Mouse (Mus musculus) myocyte (in vitro differentiated cells): Measurements from ENCODE around the gene Cops7b.

Experiments
- CEBPB ChIP-seq: IDR thresholded peaks from 2 replicates; pipeline ENCODE4 v1.6.1; 2011; ENCODE audit warnings: mild to moderate bottlenecking, moderate library complexity; ENCODE audit not compliant: poor library complexity, insufficient read depth, severe bottlenecking
- E2F4 ChIP-seq: IDR thresholded peaks from one replicate; pipeline ENCODE4 v1.6.1; 2011; ENCODE audit warnings: mild to moderate bottlenecking, control low read depth, moderate library complexity; ENCODE audit not compliant: insufficient read depth
- MAX ChIP-seq: IDR thresholded peaks from one replicate; pipeline ENCODE4 v1.6.1; 2011; ENCODE audit warnings: low read depth, mild to moderate bottlenecking, control low read depth
- MYOD1 ChIP-seq, 3 experiments: IDR thresholded peaks; one replicate each; pipeline ENCODE4 v1.6.1; 2011; ENCODE audit warnings: control low read depth in 2 of 3, low read depth in 2 of 3, mild to moderate bottlenecking in 2 of 3, moderate library complexity in 1 of 3; ENCODE audit not compliant: insufficient read length in 2 of 3, control insufficient read depth in 1 of 3
- MYOG ChIP-seq, 3 experiments: IDR thresholded peaks; one replicate each; pipeline ENCODE4 v1.6.1; 2011; ENCODE audit warnings: control low read depth in 2 of 3, low read depth in 2 of 3, mild to moderate bottlenecking in 2 of 3; ENCODE audit not compliant: insufficient read length in 2 of 3, control insufficient read depth in 1 of 3, insufficient read depth in 1 of 3
- POLR2A ChIP-seq: IDR thresholded peaks from one replicate; pipeline ENCODE4 v1.6.1; 2011; ENCODE audit warnings: low read depth, mild to moderate bottlenecking, control low read depth, moderate library complexity; ENCODE audit not compliant: insufficient read length
- POLR2AphosphoS2 ChIP-seq: IDR thresholded peaks from one replicate; pipeline ENCODE4 v1.6.1; 2011; ENCODE audit warnings: low read depth, control low read depth; ENCODE audit not compliant: insufficient read length
- REST ChIP-seq: IDR thresholded peaks from one replicate; pipeline ENCODE4 v1.6.1; 2011; ENCODE audit warnings: mild to moderate bottlenecking, control low read depth, moderate library complexity; ENCODE audit not compliant: insufficient read depth, insufficient read length
- SRF ChIP-seq: IDR thresholded peaks from one replicate; pipeline ENCODE4 v1.6.1; 2011; ENCODE audit warnings: low read depth; ENCODE audit not compliant: control insufficient read depth, insufficient read length
- TCF12 ChIP-seq: IDR thresholded peaks from one replicate; pipeline ENCODE4 v1.6.1; 2011; ENCODE audit warnings: mild to moderate bottlenecking, control low read depth; ENCODE audit not compliant: poor library complexity, insufficient read depth, severe bottlenecking
- TCF3 ChIP-seq: IDR thresholded peaks from one replicate; pipeline ENCODE4 v1.6.1; 2011; ENCODE audit warnings: low read depth, control low read depth; ENCODE audit not compliant: insufficient read length
- USF1 ChIP-seq: IDR thresholded peaks from one replicate; pipeline ENCODE4 v1.6.1; 2011; ENCODE audit warnings: low read depth, mild to moderate bottlenecking, control low read depth, moderate library complexity

- no peak for TF ChIP-seq POLR2A
- no peak for TF ChIP-seq MAX
- no peak for TF ChIP-seq POLR2AphosphoS2
- TF ChIP-seq SRF = no peak
- TF ChIP-seq E2F4 = no peak
- TF ChIP-seq MYOG (IDR thresholded peaks at IDR 0.05; ENCODE audit: control insufficient read depth in 1 of 3, insufficient read depth in 1 of 3, insufficient read length in 2 of 3, low read depth in 2 of 3) = no peak
- no peak for TF ChIP-seq TCF12
- TF ChIP-seq USF1 = no peak
- TF ChIP-seq CEBPB = no peak
- no peak for TF ChIP-seq MYOD1 (IDR thresholded peaks at IDR 0.05; ENCODE audit: control insufficient read depth in 1 of 3, insufficient read length in 2 of 3, low read depth in 2 of 3)
- no peak for TF ChIP-seq REST
- TF ChIP-seq TCF3 = no peak
These were observed 44.3 kb upstream of the Cops7b start for GRCm38 (mm10) chr1:86538383-86538782.
